Mouse (Mus musculus): ENCODE data around the gene Tmprss11d. TPM values are rescaled to one million over a fixed set of nuclear protein-coding genes. Genes with fewer than 3 reads are reported as not detected.

Gene Tmprss11d
- polyA plus RNA-seq (2014; fragmentation: Nextera tagmentation; extraction: Ambion mirVana): not detected in 2 replicates

- WGBS: 66% methylated on average over 3 of the region's 3 CpGs
- Histone ChIP-seq H3K4me1 (ENCODE audit: control insufficient read depth, insufficient read depth, low read length) (no peaks in the 10 kb centered on the region), H3K9ac (replicated peaks; ENCODE audit: low read length) (no peak within 1 kb of the TSS), H3K4me3 (replicated peaks; ENCODE audit: low read depth, low read length) (no peak within 1 kb of the TSS), H3K4me2 (ENCODE audit: low read length) (no peak within 1 kb of the TSS), H3K27me3 (ENCODE audit: control insufficient read depth, insufficient read depth, low read length) (no peaks in the 10 kb centered on the region), H3K9me3 (ENCODE audit: control insufficient read depth, low read length) (no peaks in the 10 kb centered on the region), H3K27ac (replicated peaks; ENCODE audit: low read depth, low read length) (no peak within 1 kb of the TSS), H3K36me3 (ENCODE audit: control insufficient read depth, insufficient read depth, low read length) (no peaks in the 10 kb centered on the region)
- ATAC-seq (ENCODE audit: low FRiP score, low TSS enrichment) (no peak), DNase-seq (no peak)
Measured at GRCm38 (mm10) chr5:86373320-86373719, at the start of gene Tmprss11d. Tmprss11d (minus strand) TSS chr5:86373420.

GRCm38 (mm10) chr5:86421323-86422028 lies 48.3 kb upstream of the Tmprss11d start:
- no peaks in the 10 kb centered on the region for H3K4me1 ChIP-seq (ENCODE audit: control insufficient read depth, insufficient read depth, low read length)
- H3K27ac ChIP-seq (replicated peaks; ENCODE audit: low read depth, low read length): no peak overlapping the region
- DNase-seq (peak; percentile 59), ATAC-seq (ENCODE audit: low FRiP score, low TSS enrichment) (peak; percentile 74)
- H3K27me3 ChIP-seq (ENCODE audit: control insufficient read depth, insufficient read depth, low read length): no peaks in the 10 kb centered on the region
- 21% methylated on average over 3 of the region's 3 CpGs for WGBS
- no peaks in the 10 kb centered on the region for H3K9me3 ChIP-seq (ENCODE audit: control insufficient read depth, low read length)
- no peak overlapping the region for H3K4me2 ChIP-seq (ENCODE audit: low read length)
- H3K9ac ChIP-seq (replicated peaks; ENCODE audit: low read length): no peak overlapping the region
- H3K4me3 ChIP-seq (replicated peaks; ENCODE audit: low read depth, low read length): no peak overlapping the region
- H3K36me3 ChIP-seq (ENCODE audit: control insufficient read depth, insufficient read depth, low read length): no peaks in the 10 kb centered on the region

- Histone ChIP-seq H3K36me3 (ENCODE audit: control insufficient read depth, insufficient read depth, low read length) (no peaks in the 10 kb centered on the region), H3K4me2 (ENCODE audit: low read length) (no peak overlapping the region), H3K27me3 (ENCODE audit: control insufficient read depth, insufficient read depth, low read length) (no peaks in the 10 kb centered on the region), H3K4me1 (ENCODE audit: control insufficient read depth, insufficient read depth, low read length) (no peaks in the 10 kb centered on the region), H3K4me3 (replicated peaks; ENCODE audit: low read depth, low read length) (no peak overlapping the region), H3K9ac (replicated peaks; ENCODE audit: low read length) (no peak overlapping the region), H3K9me3 (ENCODE audit: control insufficient read depth, low read length) (no peaks in the 10 kb centered on the region), H3K27ac (replicated peaks; ENCODE audit: low read depth, low read length) (no peak overlapping the region)
- DNase-seq (peak; percentile 54), ATAC-seq (ENCODE audit: low FRiP score, low TSS enrichment) (no peak)
- WGBS: 27% methylated on average over 4 of the region's 4 CpGs
Measured at GRCm38 (mm10) chr5:86419494-86419893, 46.3 kb upstream of the Tmprss11d start.

- 86% methylated on average over 7 of the region's 7 CpGs for WGBS
Measured at GRCm38 (mm10) chr5:86414280-86414679, 41.1 kb upstream of the Tmprss11d start.

GRCm38 (mm10) chr5:86410815-86411214 lies 37.6 kb upstream of the Tmprss11d start:
- no peaks in the 10 kb centered on the region for H3K4me1 ChIP-seq (ENCODE audit: control insufficient read depth, insufficient read depth, low read length)
- DNase-seq (peak; percentile 66), ATAC-seq (ENCODE audit: low FRiP score, low TSS enrichment) (no peak)
- no peak overlapping the region for H3K9ac ChIP-seq (replicated peaks; ENCODE audit: low read length)
- no peak overlapping the region for H3K4me2 ChIP-seq (ENCODE audit: low read length)
- no peak overlapping the region for H3K27ac ChIP-seq (replicated peaks; ENCODE audit: low read depth, low read length)
- no peaks in the 10 kb centered on the region for H3K9me3 ChIP-seq (ENCODE audit: control insufficient read depth, low read length)
- WGBS: 29% methylated on average over 3 of the region's 3 CpGs
- H3K4me3 ChIP-seq (replicated peaks; ENCODE audit: low read depth, low read length): no peak overlapping the region
- H3K27me3 ChIP-seq (ENCODE audit: control insufficient read depth, insufficient read depth, low read length): no peaks in the 10 kb centered on the region
- H3K36me3 ChIP-seq (ENCODE audit: control insufficient read depth, insufficient read depth, low read length): no peaks in the 10 kb centered on the region

More at GRCm38 (mm10) chr5:86414280-86414679, 41.1 kb upstream of the Tmprss11d start:
- no peaks in the 10 kb centered on the region for H3K4me1 ChIP-seq (ENCODE audit: control insufficient read depth, insufficient read depth, low read length)
- ATAC-seq (ENCODE audit: low FRiP score, low TSS enrichment) (no peak), DNase-seq (no peak)
- no peak overlapping the region for H3K4me3 ChIP-seq (replicated peaks; ENCODE audit: low read depth, low read length)
- no peak overlapping the region for H3K27ac ChIP-seq (replicated peaks; ENCODE audit: low read depth, low read length)
- no peaks in the 10 kb centered on the region for H3K9me3 ChIP-seq (ENCODE audit: control insufficient read depth, low read length)
- no peak overlapping the region for H3K4me2 ChIP-seq (ENCODE audit: low read length)
- H3K27me3 ChIP-seq (ENCODE audit: control insufficient read depth, insufficient read depth, low read length): no peaks in the 10 kb centered on the region
- no peaks in the 10 kb centered on the region for H3K36me3 ChIP-seq (ENCODE audit: control insufficient read depth, insufficient read depth, low read length)
- H3K9ac ChIP-seq (replicated peaks; ENCODE audit: low read length): no peak overlapping the region

- 89% methylated on average over 2 of the region's 2 CpGs for WGBS
- no peak overlapping the region for H3K4me2 ChIP-seq (ENCODE audit: low read length)
Measured at GRCm38 (mm10) chr5:86407941-86408340, 34.7 kb upstream of the Tmprss11d start.

GRCm38 (mm10) chr5:86407191-86407590 lies 34.0 kb upstream of the Tmprss11d start:
- H3K27ac ChIP-seq (replicated peaks; ENCODE audit: low read depth, low read length): no peak overlapping the region
- no peak overlapping the region for H3K4me3 ChIP-seq (replicated peaks; ENCODE audit: low read depth, low read length)
- WGBS: 89% methylated on average over 3 of the region's 3 CpGs
- DNase-seq (no peak), ATAC-seq (ENCODE audit: low FRiP score, low TSS enrichment) (no peak)
- no peak overlapping the region for H3K9ac ChIP-seq (replicated peaks; ENCODE audit: low read length)
- H3K27me3 ChIP-seq (ENCODE audit: control insufficient read depth, insufficient read depth, low read length): no peaks in the 10 kb centered on the region
- H3K4me1 ChIP-seq (ENCODE audit: control insufficient read depth, insufficient read depth, low read length): no peaks in the 10 kb centered on the region
- H3K36me3 ChIP-seq (ENCODE audit: control insufficient read depth, insufficient read depth, low read length): no peaks in the 10 kb centered on the region
- no peak overlapping the region for H3K4me2 ChIP-seq (ENCODE audit: low read length)
- H3K9me3 ChIP-seq (ENCODE audit: control insufficient read depth, low read length): no peaks in the 10 kb centered on the region

More at GRCm38 (mm10) chr5:86407941-86408340, 34.7 kb upstream of the Tmprss11d start:
- Histone ChIP-seq H3K36me3 (ENCODE audit: control insufficient read depth, insufficient read depth, low read length) (no peaks in the 10 kb centered on the region), H3K27me3 (ENCODE audit: control insufficient read depth, insufficient read depth, low read length) (no peaks in the 10 kb centered on the region), H3K4me1 (ENCODE audit: control insufficient read depth, insufficient read depth, low read length) (no peaks in the 10 kb centered on the region), H3K4me3 (replicated peaks; ENCODE audit: low read depth, low read length) (no peak overlapping the region), H3K9me3 (ENCODE audit: control insufficient read depth, low read length) (no peaks in the 10 kb centered on the region), H3K27ac (replicated peaks; ENCODE audit: low read depth, low read length) (no peak overlapping the region), H3K9ac (replicated peaks; ENCODE audit: low read length) (no peak overlapping the region)
- ATAC-seq (ENCODE audit: low FRiP score, low TSS enrichment) (no peak), DNase-seq (no peak)

- H3K4me2 ChIP-seq (ENCODE audit: low read length): no peak overlapping the region
- WGBS: 68% methylated on average over 4 of the region's 4 CpGs
- H3K27ac ChIP-seq (replicated peaks; ENCODE audit: low read depth, low read length): no peak overlapping the region
- H3K27me3 ChIP-seq (ENCODE audit: control insufficient read depth, insufficient read depth, low read length): no peaks in the 10 kb centered on the region
- no peaks in the 10 kb centered on the region for H3K36me3 ChIP-seq (ENCODE audit: control insufficient read depth, insufficient read depth, low read length)
- H3K4me1 ChIP-seq (ENCODE audit: control insufficient read depth, insufficient read depth, low read length): no peaks in the 10 kb centered on the region
- DNase-seq: no peak
- no peak overlapping the region for H3K4me3 ChIP-seq (replicated peaks; ENCODE audit: low read depth, low read length)
- no peak for ATAC-seq (ENCODE audit: low FRiP score, low TSS enrichment)
- no peaks in the 10 kb centered on the region for H3K9me3 ChIP-seq (ENCODE audit: control insufficient read depth, low read length)
- H3K9ac ChIP-seq (replicated peaks; ENCODE audit: low read length): no peak overlapping the region
Measured at GRCm38 (mm10) chr5:86359412-86359985, 13.7 kb downstream of the Tmprss11d start.

GRCm38 (mm10) chr5:86352966-86353365 lies 20.3 kb downstream of the Tmprss11d start:
- Histone ChIP-seq H3K4me3 (replicated peaks; ENCODE audit: low read depth, low read length) (no peak overlapping the region), H3K27ac (replicated peaks; ENCODE audit: low read depth, low read length) (no peak overlapping the region), H3K27me3 (ENCODE audit: control insufficient read depth, insufficient read depth, low read length) (no peaks in the 10 kb centered on the region), H3K36me3 (ENCODE audit: control insufficient read depth, insufficient read depth, low read length) (no peaks in the 10 kb centered on the region), H3K9me3 (ENCODE audit: control insufficient read depth, low read length) (no peaks in the 10 kb centered on the region), H3K4me2 (ENCODE audit: low read length) (no peak overlapping the region), H3K9ac (replicated peaks; ENCODE audit: low read length) (no peak overlapping the region), H3K4me1 (ENCODE audit: control insufficient read depth, insufficient read depth, low read length) (no peaks in the 10 kb centered on the region)
- peak; percentile 87 for DNase-seq
- WGBS: 24% methylated on average over 7 of the region's 7 CpGs
- no peak; the same call in 1 of the 2 replicates for ATAC-seq (ENCODE audit: low FRiP score, low TSS enrichment)
